Mouse (Mus musculus) forelimb bud, embryonic 11.5 days (tissue): ENCODE data around the gene Wdr24.
A peak's percentile ranks its signal among the peaks of the same experiment; 100 is the strongest.
"Not testable (repeated sequence)": the region's sequence is repeated elsewhere in the genome, so short reads cannot be mapped to it uniquely, and the experiment has no call there.

Experiments used
- DNase-seq: peaks from one replicate; pipeline ENCODE4 v3.0.0-alpha.2; 2012; ENCODE audit warnings: low read depth, low spot score

Wdr24 gene

DNA sequence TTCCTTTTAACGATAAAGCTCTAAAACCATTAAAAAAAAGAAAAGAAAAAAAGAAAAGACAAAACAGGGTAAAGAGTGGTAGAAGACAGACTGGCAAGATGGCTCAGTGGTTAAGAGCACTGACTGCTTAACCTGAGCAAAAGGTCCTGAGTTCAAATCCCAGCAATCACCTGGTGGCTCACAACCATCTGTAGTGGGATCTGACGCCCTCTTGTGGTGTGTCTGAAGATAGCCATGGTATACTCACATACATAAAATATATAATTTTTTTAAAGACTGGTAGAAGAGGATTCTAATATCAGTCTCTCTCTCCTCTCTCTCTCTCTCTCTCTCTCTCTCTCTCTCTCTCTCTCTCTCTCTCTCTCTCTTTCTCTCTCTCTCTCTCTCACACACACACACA is 16.0 kb upstream of the Wdr24 start:
- not testable (repeated sequence) for DNase-seq

DNA sequence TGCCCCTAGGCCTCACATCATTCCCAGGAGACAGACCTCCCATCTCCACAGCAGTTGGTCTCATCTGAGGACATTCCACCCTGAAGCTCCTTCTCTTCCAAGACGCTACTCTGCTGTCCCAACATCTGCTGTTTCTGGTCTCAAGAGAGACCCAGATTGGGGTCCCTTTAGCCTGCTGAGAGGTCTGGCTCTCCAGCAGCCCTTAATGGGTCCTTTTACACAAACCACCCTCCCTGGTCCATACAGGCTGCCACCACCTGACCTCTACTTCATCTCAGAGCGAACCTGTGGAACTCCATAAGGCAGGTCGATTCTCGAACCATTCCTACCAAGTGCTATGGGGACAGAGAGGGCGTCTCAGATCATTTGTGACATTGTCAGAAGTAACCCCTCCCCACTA is 15.4 kb upstream of the Wdr24 start:
- DNase-seq, result no peak

DNA sequence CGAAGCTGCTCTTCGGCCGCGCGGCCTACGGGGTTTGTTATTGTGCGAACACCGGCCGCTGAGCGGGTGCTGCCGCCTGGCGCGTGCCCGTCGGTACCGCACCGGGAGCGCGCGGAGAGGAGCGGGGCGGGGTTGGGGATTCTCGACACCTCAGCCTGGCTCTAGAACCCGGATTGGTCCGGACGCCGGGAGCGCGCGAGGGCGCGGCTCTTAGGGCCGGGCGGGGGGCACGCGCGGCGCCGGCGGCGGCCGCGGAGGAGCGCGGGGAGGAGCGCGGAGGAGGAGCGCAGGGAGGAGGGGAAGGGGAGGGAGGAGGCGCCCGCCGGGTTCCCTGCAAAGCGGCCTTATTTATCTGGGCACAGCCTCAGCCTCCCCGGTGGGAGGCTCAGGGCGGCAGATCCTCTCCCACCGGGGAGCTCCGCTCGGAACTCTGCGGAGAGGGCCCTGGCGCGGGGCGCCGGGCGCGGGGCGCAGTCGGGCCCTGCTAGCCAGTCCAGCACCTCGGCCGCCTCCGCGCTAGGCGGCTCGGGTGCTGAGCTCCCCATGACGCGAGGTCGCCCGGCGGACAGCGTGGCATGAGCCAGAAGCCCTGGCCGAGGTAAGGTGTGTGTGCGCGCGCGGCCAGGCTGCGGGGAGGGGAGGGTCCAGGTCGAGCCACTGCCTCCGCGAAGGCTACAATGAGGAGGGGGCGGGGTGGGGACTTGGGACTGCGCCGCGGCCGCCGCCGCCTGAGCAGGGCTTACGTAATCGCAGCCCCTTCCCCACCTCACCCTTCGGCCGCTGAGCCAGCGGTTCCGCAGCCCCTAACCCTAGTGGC is 14.4 kb upstream of the Wdr24 start, which contains the start of gene Fbxl16:
Gene Fbxl16, plus strand, starts transcription at position 297 of the 817 bp plus-strand sequence.
- peak; percentile 59 for DNase-seq

DNA sequence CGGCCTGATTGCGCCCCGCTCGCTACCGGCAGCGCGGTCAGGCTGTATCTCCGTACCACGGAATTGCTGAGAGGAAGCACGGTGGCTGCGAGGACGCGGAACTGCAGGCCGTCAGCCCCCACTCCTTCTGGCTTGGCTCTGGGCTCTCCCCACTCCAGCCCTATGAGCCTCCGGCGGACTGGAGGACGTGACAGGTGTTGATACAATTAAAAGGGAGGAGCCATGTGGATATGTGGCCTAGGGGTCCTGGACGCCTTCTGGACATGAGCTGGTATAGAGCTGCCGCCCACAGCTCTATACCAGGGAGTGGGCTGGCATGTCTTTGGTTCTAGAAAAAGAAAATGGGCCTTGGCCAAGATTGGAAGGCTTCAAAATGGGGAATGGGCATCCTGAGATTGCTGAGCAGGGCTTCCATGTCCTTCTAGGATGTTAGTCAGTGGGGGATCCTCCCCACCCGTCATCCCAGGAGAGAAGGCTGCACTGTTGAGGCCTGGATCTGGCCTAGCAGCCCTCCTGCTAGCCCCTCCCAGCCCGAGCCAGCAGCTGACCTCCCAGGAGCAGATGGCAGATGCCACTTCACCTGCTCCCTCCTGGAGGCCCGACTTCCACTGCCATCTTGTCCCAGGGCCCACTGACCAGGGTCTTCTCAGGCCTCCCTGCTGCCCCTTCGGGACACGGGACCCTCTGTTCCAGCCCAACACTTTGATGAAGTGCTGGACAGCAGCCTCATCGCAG is 13.7 kb upstream of the Wdr24 start:
- no peak for DNase-seq

DNA sequence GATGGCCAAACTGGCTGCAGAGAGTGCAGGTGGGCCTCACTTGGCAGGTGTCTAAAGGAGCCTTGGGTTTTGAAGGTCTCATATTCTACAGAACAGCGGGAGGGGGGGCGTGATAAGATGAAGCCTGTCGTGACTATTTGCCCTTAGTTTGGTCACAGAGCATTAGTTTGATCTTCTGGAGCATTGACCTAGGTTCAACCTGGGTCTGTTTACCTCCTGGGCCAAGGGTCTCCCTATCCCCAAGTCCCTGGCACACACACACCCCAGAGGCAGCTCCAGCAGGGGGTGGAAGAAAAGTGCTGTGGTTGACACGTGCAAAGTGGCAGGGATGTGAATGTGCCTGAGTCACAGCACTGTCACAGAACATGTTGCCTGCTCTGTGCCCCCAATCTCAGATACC is 12.5 kb upstream of the Wdr24 start:
- no peak for DNase-seq

DNA sequence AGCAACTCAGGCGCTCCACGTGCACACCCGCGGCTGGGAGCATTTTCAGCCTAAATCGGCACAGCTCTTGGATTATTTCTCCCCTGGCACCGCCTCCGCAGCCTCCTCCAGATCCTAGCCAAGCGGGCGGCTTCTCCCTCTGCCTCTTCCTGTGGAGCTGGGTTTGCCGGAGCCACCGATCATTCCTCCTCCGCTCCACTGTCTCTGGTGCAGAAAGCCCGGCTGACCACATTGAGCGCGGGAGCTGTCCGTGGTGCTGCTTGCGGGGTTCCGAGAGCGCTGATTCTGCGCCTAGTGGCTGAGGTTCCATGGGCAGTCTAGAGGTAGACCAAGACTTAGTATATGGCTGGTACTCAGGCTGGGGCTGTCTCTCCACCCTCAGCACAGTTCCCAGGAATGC is 10.0 kb upstream of the Wdr24 start:
- peak; percentile 93 for DNase-seq

DNA sequence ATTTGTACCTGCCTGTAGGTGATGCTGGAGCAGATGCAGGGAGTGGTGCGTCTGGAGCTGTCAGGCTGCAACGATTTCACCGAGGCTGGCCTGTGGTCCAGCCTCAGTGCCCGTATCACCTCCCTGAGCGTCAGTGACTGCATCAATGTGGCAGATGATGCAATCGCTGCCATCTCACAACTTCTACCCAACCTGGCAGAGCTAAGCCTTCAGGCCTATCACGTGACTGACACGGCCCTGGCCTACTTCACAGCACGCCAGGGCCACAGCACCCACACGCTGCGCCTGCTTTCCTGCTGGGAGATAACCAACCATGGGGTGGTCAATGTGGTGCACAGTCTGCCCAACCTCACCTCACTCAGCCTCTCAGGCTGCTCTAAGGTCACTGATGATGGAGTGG is 5.8 kb upstream of the Wdr24 start:
- DNase-seq, result no peak

DNA sequence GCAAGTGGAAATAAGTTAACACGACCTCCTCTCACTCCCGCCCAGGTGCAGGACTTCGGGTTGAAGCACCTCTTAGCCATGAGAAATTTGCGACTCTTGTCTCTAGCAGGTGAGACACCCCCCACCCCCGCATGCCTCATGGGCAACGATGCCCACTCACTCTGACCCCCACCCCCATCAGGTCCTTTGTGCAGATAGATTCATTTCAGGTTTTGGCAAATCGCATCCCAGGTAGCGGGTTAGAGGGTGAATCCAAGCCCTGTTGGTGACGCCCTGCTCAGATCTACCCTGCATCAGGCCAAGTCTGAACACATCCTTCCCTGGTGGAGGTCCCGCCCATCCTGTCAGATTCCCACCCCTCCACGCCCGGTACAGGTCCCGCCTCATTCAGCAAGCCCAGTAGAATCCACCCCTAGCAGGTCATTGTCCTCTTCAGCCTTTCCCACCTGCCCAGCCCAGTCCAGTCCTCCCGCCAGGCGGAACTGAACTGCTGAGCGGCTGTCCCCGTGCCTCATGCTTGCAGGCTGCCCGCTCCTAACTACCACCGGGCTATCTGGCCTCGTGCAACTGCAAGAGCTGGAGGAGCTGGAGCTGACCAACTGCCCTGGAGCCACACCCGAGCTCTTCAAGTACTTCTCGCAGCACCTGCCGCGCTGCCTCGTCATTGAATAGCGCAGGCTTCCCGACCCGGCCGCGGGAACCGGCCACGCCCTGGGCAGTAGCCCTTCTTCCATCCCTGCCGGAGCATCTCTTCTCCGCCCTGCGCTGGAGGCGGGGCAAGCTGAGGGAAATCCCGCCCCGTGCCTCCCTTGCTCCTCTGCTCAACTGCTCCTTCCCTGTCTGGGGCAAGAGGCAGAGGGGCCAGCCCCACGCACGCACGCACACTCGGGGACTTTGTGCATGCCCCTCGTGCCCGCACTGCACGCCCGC is 4.3 kb upstream of the Wdr24 start:
- no peak for DNase-seq

DNA sequence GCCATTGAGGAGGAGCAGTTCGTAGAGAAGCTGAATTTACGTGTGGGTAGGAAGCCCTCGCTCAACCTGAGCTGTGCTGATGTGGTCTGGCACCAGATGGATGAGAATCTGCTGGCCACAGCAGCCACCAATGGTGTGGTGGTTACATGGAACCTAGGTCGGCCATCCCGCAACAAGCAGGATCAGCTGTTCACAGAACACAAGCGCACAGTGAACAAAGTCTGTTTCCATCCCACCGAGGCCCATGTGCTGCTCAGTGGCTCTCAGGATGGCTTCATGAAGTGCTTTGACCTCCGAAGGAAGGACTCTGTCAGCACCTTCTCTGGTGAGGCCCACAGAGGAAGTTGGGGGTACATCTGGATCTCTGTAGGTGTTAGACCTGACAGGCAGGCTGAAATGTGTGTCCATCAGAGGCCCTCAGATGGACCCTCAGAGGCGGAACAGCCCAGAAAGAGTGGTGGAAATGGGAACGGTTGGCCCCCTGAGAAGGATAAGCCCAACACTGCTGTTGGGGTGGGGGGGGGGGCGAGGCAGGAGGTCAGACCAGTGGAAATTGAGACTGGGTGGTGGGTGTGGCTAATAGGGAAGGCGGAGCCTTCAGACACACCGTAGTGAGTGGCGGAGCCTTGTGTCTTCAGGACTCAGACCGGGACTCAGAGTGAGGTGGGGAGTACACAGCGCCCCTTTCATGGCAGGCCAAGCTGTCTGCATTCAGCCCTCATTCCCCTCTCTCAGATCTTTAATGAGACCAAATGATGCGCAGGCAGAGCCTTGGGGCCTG is 1.1 kb downstream of the Wdr24 start:
- DNase-seq, result no peak

DNA sequence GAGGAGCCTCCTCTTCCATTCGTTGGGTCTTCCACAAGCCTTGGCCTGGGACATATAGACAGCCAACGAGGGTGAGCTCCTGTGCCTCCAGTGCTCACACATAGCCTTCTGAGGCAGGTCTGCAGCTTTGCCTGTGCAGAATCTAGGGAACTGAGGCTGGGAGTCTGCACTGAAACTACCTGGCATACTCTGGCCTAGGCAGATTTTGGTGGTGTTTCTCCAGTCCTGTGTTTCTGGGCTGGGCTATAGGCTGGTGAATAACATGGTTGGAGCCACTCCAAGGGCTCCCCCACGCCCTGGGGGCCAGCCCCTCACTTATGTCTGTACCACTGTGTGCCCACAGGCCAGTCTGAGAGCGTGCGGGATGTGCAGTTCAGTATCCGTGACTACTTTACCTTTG is 1.9 kb downstream of the Wdr24 start:
- DNase-seq, result no peak

DNA sequence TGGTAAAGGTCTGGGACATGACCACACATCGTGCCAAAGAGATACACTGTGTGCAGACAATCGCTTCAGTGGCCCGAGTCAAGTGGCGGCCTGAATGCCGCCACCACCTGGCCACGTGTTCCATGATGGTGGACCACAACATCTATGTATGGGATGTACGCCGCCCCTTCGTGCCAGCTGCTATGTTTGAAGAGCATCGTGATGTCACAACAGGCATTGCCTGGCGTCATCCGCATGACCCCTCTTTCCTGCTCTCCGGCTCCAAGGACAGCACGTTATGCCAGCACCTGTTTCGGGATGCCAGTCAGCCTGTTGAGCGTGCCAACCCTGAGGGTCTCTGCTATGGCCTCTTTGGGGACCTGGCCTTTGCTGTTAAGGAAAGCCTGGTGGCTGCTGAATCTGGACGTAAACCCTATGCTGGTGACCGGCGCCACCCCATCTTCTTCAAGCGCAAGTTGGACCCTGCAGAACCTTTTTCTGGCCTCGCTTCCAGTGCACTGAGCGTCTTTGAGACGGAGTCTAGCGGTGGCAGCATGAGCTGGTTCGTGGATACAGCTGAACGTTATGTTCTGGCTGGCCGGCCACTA is 2.6 kb downstream of the Wdr24 start:
- no peak for DNase-seq

DNA sequence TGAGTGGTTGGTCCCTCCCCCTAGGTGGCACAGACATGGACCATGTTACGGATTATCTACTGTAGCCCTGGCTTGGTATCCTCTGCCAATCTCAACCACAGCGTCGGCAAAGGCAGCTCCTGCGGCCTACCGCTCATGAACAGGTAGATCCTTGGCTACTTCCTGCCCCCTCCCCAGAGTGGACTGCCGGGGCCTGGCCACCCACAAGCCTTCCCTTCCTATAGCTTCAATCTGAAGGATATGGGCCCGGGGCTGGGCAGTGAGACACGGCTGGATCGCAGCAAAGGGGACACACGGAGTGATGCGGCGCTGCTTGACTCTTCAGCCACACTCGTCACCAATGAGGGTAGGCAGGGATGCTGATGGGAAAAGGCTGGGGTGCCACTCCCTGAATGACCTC is 3.6 kb downstream of the Wdr24 start:
- no peak for DNase-seq

DNA sequence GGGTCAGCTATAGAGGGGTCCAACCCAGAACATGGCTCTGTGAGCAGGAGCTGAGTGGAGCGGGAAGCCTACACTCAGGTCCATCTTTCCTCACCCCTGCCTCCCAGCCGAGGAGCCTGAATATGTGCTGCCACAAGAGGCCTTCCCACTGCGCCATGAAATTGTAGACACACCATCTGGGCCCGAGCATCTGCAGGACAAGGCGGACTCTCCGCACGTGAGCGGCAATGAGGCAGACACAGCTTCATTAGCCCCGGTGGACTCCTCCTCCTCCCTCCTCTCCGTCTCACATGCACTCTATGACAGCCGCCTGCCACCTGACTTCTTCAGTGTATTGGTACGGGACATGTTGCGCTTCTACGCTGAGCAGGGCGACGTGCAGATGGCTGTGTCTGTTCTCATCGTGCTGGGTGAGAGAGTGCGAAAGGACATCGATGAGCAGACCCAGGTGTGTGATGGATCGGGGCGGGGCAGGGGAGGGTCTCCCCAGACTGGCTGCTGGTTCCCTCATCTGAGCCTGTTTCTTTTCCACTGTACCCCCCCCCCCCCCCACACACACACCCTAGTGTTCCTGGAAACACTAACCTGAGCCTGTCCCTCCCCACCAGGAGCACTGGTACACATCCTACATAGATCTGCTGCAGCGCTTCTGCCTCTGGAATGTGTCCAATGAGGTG is 4.3 kb downstream of the Wdr24 start:
- DNase-seq, result no peak

DNA sequence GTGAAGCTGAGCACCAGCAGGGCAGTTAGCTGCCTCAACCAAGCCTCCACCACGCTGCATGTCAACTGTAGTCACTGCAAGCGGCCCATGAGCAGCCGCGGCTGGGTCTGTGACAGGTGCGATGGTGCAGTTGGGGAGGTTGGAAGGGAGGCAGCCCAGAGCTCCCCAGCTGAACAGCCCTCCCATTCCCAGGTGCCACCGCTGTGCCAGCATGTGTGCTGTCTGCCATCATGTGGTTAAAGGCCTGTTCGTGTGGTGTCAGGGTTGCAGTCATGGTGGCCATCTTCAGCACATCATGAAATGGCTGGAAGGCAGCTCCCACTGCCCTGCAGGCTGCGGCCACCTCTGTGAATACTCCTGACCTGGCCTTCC is 4.8 kb downstream of the Wdr24 start:
- DNase-seq, result no peak

DNA sequence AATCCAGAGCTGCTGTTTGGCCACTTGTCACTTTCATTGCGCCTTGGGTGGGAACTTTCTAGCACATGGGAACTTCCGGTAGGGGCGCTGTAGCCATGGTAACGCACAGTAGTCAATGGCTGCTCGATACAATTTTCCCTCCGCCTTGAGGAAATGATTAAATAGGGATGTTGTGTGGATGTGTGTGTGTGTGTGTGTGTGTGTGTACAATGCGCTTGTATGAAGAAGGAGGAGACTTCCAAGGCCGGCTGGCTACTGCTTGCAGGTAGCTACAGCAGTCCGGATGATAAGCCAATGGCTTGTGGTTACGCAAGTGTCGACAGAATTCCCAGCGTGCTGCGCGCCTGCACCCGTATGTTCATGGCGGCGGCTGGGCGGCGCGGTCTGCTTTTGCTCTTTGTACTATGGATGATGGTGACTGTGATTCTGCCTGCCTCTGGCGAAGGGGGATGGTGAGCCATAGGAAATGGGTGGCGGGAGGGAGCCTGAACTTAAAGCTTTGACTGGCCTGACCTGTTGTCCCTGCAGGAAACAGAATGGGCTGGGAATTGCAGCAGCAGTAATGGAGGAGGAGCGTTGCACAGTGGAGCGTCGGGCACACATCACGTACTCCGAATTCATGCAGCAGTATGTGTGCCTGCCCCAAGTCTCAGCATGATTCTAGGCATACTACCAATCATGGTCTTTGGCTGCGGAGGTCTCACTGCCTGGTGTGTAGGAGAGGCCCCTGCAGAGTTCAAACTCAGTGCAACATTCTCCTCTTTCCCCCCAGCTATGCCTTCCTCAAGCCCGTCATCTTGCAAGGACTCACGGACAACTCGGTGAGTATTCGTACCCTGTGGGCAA is 5.5 kb downstream of the Wdr24 start, which contains the start of gene Jmjd8:
Gene Jmjd8, plus strand, starts transcription at position 156 of the 846 bp plus-strand sequence.
- DNase-seq, result peak; percentile 79

DNA sequence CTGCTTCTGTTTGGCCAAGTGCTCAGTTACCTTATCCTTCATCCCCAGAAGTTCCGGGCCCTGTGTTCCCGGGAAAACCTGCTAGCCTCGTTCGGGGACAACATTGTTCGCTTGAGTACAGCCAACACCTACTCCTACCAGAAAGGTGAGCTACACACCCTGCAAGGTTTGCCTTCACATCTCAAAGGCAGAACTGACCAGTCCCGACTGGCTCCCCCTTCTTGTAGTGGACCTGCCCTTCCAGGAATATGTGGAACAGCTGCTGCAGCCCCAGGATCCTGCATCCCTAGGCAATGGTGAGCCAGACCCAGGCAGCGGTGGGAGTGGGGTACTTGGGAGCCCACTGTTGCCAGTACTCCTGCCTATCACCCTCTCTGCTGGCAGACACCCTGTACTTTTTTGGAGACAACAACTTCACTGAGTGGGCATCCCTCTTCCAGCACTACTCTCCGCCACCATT is 6.2 kb downstream of the Wdr24 start:
- DNase-seq, result no peak

DNA sequence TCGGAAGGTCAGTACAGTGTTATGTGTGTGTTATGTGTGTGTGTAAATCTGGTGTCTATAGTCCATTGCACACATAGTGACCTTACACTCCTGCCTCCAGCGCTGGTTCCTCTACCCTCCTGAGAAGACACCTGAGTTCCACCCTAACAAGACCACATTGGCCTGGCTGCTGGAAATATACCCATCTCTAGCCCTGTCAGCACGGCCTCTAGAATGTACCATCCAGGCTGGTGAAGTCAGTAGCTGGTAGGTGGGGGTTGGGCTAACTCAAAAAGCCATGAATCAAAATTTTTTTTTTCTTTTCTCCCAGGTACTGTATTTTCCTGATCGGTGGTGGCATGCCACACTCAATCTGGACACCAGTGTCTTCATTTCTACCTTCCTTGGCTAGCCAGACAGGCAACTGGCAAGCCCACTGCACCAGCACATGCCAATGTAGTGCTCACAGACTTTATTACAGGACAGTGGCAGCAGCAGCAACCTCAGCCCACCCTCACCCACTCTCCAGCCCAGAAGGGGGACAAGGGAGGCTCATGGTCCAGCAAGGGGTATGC is 6.8 kb downstream of the Wdr24 start:
- no peak for DNase-seq

DNA sequence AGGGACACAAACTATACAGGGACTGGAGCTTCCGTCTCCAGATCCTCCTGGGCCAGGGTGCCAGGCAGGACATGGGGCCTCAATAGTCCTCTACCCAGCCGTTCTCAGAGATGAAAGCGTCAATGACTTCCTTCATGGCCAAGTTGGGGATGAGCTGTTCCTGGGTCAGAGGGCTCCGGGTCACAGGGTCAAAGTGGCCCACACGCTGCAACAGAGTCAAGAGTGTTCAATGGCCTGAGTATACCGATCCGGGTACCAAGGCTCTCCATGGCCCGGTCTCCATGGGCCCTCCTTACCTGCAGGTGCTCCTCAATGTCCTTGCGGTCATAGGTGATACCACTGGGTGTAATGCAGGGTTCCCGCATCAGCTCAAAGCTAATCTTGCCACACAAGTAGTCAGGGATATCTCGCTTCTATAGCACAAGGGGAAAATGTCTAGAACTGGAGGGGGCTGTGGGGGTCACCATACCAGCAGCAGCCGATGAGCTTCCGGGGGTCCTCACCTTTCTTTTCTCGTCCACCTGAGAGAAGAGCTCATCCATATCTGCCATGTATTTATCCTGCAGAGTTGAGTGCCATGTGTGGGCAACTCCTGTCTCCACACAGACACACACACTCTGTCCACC is 7.5 kb downstream of the Wdr24 start:
- DNase-seq, result no peak
